Mouse (Mus musculus) megakaryocyte, embryonic 14.5 days (primary cell): ENCODE results near the gene Bglap3.

Source experiments
- FLI1 ChIP-seq: IDR thresholded peaks from 2 replicates; pipeline ENCODE4 v1.6.1; 2012; ENCODE audit warnings: low read length, inconsistent platforms, mixed read lengths
- GATA1 ChIP-seq: IDR thresholded peaks from 3 replicates; pipeline ENCODE4 v1.6.1; 2012; ENCODE audit warnings: mixed read lengths, low read length, inconsistent platforms, borderline replicate concordance

GRCm38 (mm10) chr3:88336058-88337013 is 36.2 kb downstream of the Bglap3 start, which contains the start of the genes Tmem79 and Smg5:
- TF ChIP-seq GATA1, result no peak
- no peak for TF ChIP-seq FLI1
